8 mouse cellular contexts compared by ENCODE assay signal in genomic region chr5:5265401-5265841, GRCm38 (mm10).
DNase-seq lines count a peak whose midpoint lies in the region; ATAC-seq and TF ChIP-seq lines count a peak whose summit lies in the region.
"Had no signal": no experiment of that assay in that cellular context is flagged by ENCODE, and none has a peak within 500 bp of the region (broad histone marks: within the 10 kb centered on the region; RNA-seq: fewer than 3 reads in every experiment).

No protein-coding gene starts in this region.

- H3K9me3 ChIP-seq in intestine, postnatal 0 days (ENCODE audit: control insufficient read depth) = no peaks in the 10 kb centered on the region
- H3K9me3 ChIP-seq in intestine, embryonic 16.5 days (ENCODE audit: control insufficient read depth, low read length) = no peaks in the 10 kb centered on the region
- no peaks in the 10 kb centered on the region for H3K9me3 ChIP-seq in forebrain, embryonic 14.5 days (replicated peaks; ENCODE audit: control insufficient read depth, low read length)
- H3K9me3 ChIP-seq in kidney, embryonic 14.5 days (ENCODE audit: control insufficient read depth, low read length) = no peaks in the 10 kb centered on the region
- H3K9me3 ChIP-seq: lung, embryonic 15.5 days had no signal

- TF ChIP-seq POLR2A in olfactory bulb, adult 2 months (IDR thresholded peaks at IDR 0.05; ENCODE audit: insufficient read depth, low read depth, low read length) = no peak

- no peak overlapping the region for H3K4me3 ChIP-seq in intestine, postnatal 0 days (ENCODE audit: low read depth, low read length)
- no peak overlapping the region for H3K4me3 ChIP-seq in intestine, embryonic 16.5 days (ENCODE audit: low read length)
- H3K4me3 ChIP-seq in forebrain, embryonic 14.5 days (ENCODE audit: low read depth, low read length) = peak overlapping the region; percentile 1
- H3K4me3 ChIP-seq in layer of hippocampus, adult 2 months = peak overlapping the region; percentile 60
- H3K4me3 ChIP-seq in olfactory bulb, adult 2 months (ENCODE audit: insufficient read depth, low read depth, low read length) = peak overlapping the region; percentile 25
- H3K4me3 ChIP-seq in kidney, embryonic 14.5 days (ENCODE audit: low read length) = no peak overlapping the region
- H3K4me3 ChIP-seq: lung, embryonic 15.5 days had no signal

- H3K27me3 ChIP-seq in intestine, postnatal 0 days (replicated peaks; ENCODE audit: control insufficient read depth, insufficient read depth, low read length) = no peaks in the 10 kb centered on the region
- H3K27me3 ChIP-seq in intestine, embryonic 16.5 days (replicated peaks; ENCODE audit: control insufficient read depth, insufficient read depth, low read length) = no peaks in the 10 kb centered on the region
- H3K27me3 ChIP-seq in forebrain, embryonic 14.5 days (replicated peaks; ENCODE audit: control insufficient read depth, insufficient read depth, low read length) = no peaks in the 10 kb centered on the region
- no peaks in the 10 kb centered on the region for H3K27me3 ChIP-seq in kidney, embryonic 14.5 days (ENCODE audit: control insufficient read depth, insufficient read depth, low read length)
- H3K27me3 ChIP-seq: lung, embryonic 15.5 days had no signal

- no peaks in the 10 kb centered on the region for H3K36me3 ChIP-seq in intestine, postnatal 0 days (ENCODE audit: control insufficient read depth, insufficient read depth)
- no peaks in the 10 kb centered on the region for H3K36me3 ChIP-seq in intestine, embryonic 16.5 days (ENCODE audit: control insufficient read depth, insufficient read depth, low read length)
- no peaks in the 10 kb centered on the region for H3K36me3 ChIP-seq in forebrain, embryonic 14.5 days (ENCODE audit: control insufficient read depth, insufficient read depth, low read length)
- no peaks in the 10 kb centered on the region for H3K36me3 ChIP-seq in kidney, embryonic 14.5 days (ENCODE audit: control insufficient read depth, insufficient read depth, low read length)
- H3K36me3 ChIP-seq: lung, embryonic 15.5 days had no signal

- DNase-seq in forebrain, embryonic 14.5 days (ENCODE audit: low spot score) = peak; percentile 34
- peak in 1 of 2 experiments; percentile 55 for DNase-seq in layer of hippocampus, adult 2 months (ENCODE audit: low spot score in 2 of 2)

- peak overlapping the region; percentile 21; the same call in 1 of the 2 replicates for H3K4me2 ChIP-seq in intestine, postnatal 0 days (replicated peaks; ENCODE audit: low read depth)
- H3K4me2 ChIP-seq in intestine, embryonic 16.5 days (ENCODE audit: low read depth, low read length) = no peak overlapping the region
- H3K4me2 ChIP-seq in forebrain, embryonic 14.5 days (ENCODE audit: low read length) = peak overlapping the region; percentile 35
- no peak overlapping the region for H3K4me2 ChIP-seq in kidney, embryonic 14.5 days (replicated peaks; ENCODE audit: low read depth, low read length)
- H3K4me2 ChIP-seq: lung, embryonic 15.5 days had no signal

- whole genome bisulfite sequencing in intestine, postnatal 0 days = 32% methylated on average over 8 of the region's 8 CpGs
- WGBS in intestine, embryonic 16.5 days = 22% methylated on average over 8 of the region's 8 CpGs
- 21% methylated on average over 8 of the region's 8 CpGs for WGBS in forebrain, embryonic 14.5 days
- 8% methylated on average over 8 of the region's 8 CpGs for WGBS in olfactory bulb, adult 2 months
- 53% methylated on average over 8 of the region's 8 CpGs for WGBS in kidney, embryonic 14.5 days

- ATAC-seq in intestine, postnatal 0 days = no peak
- no peak for ATAC-seq in intestine, embryonic 16.5 days
- ATAC-seq in forebrain, embryonic 14.5 days = peak; percentile 19; the same call in 1 of the 2 replicates
- no peak for ATAC-seq in megakaryocyte-erythroid progenitor cell, adult 5-6 weeks (replicated peaks; ENCODE audit: low FRiP score, low TSS enrichment, poor library complexity, severe bottlenecking)
- no peak for ATAC-seq in kidney, embryonic 14.5 days (ENCODE audit: low FRiP score, low TSS enrichment)

- no peak overlapping the region for H3K27ac ChIP-seq in intestine, postnatal 0 days (ENCODE audit: low read depth, low read length)
- H3K27ac ChIP-seq in intestine, embryonic 16.5 days (ENCODE audit: low read length) = no peak overlapping the region
- H3K27ac ChIP-seq in forebrain, embryonic 14.5 days (ENCODE audit: low read depth, low read length) = peak overlapping the region; percentile 62
- peak overlapping the region; percentile 93 for H3K27ac ChIP-seq in layer of hippocampus, adult 2 months
- peak overlapping the region; percentile 87 for H3K27ac ChIP-seq in olfactory bulb, adult 2 months (ENCODE audit: insufficient read depth, low read depth, low read length)
- no peak overlapping the region for H3K27ac ChIP-seq in kidney, embryonic 14.5 days (ENCODE audit: low read depth, low read length)
- H3K27ac ChIP-seq: lung, embryonic 15.5 days had no signal

- H3K9ac ChIP-seq in intestine, postnatal 0 days (ENCODE audit: low read depth, low read length) = no peak overlapping the region
- no peak overlapping the region for H3K9ac ChIP-seq in intestine, embryonic 16.5 days (ENCODE audit: low read depth, low read length)
- H3K9ac ChIP-seq in forebrain, embryonic 14.5 days (ENCODE audit: low read length) = peak overlapping the region; percentile 6; the same call in 1 of the 2 replicates
- no peak overlapping the region for H3K9ac ChIP-seq in kidney, embryonic 14.5 days (ENCODE audit: low read depth, low read length)
- H3K9ac ChIP-seq: lung, embryonic 15.5 days had no signal

- no peaks in the 10 kb centered on the region for H3K4me1 ChIP-seq in intestine, postnatal 0 days (replicated peaks; ENCODE audit: control insufficient read depth, insufficient read depth, low read length)
- H3K4me1 ChIP-seq in intestine, embryonic 16.5 days (ENCODE audit: control insufficient read depth, insufficient read depth, low read length) = peaks cover 15% of the 10 kb centered on the region
- peaks cover 11% of the 10 kb centered on the region for H3K4me1 ChIP-seq in forebrain, embryonic 14.5 days (ENCODE audit: control insufficient read depth, insufficient read depth, low read length)
- peaks cover 3% of the 10 kb centered on the region; the same call in 1 of the 2 replicates for H3K4me1 ChIP-seq in olfactory bulb, adult 2 months (ENCODE audit: control insufficient read depth, insufficient read depth, low read length)
- H3K4me1 ChIP-seq in kidney, embryonic 14.5 days (ENCODE audit: control insufficient read depth, insufficient read depth, low read length) = peaks cover 7% of the 10 kb centered on the region; the same call in 1 of the 2 replicates

- no peak for TF ChIP-seq CTCF in intestine, postnatal 0 days (IDR thresholded peaks at IDR 0.05; ENCODE audit: low read depth)
- no peak for TF ChIP-seq CTCF in layer of hippocampus, adult 2 months (conservative IDR thresholded peaks at IDR 0.05)
- TF ChIP-seq CTCF in olfactory bulb, adult 2 months (IDR thresholded peaks at IDR 0.05; ENCODE audit: insufficient read depth, low read depth, low read length) = no peak

Comparison
In these comparisons a context has a peak if more than half of its experiments do, and no peak if none do; other contexts are left out.
1. H3K4me2 ChIP-seq: peak in intestine, postnatal 0 days (single experiment) and forebrain, embryonic 14.5 days (single experiment); none in intestine, embryonic 16.5 days (single experiment) and kidney, embryonic 14.5 days (single experiment).
2. H3K27ac ChIP-seq: peak in forebrain, embryonic 14.5 days (single experiment), layer of hippocampus, adult 2 months (single experiment) and olfactory bulb, adult 2 months (single experiment); none in intestine, postnatal 0 days (single experiment), intestine, embryonic 16.5 days (single experiment) and kidney, embryonic 14.5 days (single experiment).
3. H3K4me3 ChIP-seq: peak in forebrain, embryonic 14.5 days (single experiment), layer of hippocampus, adult 2 months (single experiment) and olfactory bulb, adult 2 months (single experiment); none in intestine, postnatal 0 days (single experiment), intestine, embryonic 16.5 days (single experiment) and kidney, embryonic 14.5 days (single experiment).